Comparison of ENCODE assay signal across 28 mouse cellular contexts in the genomic region with DNA sequence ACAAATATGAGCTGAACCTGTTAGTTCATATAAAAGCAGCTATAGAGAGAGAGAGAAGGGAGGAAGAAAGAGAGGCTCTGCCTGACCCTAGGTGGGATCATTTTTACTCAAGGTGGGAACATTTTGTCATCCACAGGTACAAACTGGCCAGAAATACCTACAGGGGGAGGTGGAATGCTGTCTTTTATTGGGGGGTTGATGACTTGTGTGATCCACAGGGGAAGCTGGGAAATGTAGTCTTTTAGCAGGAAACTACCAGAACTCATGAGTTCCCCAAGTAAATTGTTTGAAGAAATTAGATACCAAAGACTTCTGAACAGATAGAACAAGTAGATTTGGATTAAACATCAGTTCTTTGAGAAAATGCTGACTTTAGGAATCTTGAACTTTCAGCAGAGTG. TPM values are rescaled to one million over a fixed set of nuclear protein-coding genes. Genes with fewer than 3 reads are reported as not detected.
DNase-seq lines count a peak whose midpoint lies in the region; TF ChIP-seq lines count a peak whose summit lies in the region.
"Had no signal": no experiment of that assay in that cellular context is flagged by ENCODE, and none has a peak within 500 bp of the region (broad histone marks: within the 10 kb centered on the region; RNA-seq: fewer than 3 reads in every experiment).

No protein-coding gene starts in this region.

- TF ChIP-seq POLR2A in MEL (IDR thresholded peaks at IDR 0.05; ENCODE audit: control insufficient read depth in 1 of 2, insufficient read depth in 1 of 2, low read depth in 1 of 2, low read length in 2 of 2, poor library complexity in 1 of 2), result no peak

- no peaks in the 10 kb centered on the region for H3K79me2 ChIP-seq in MEL (ENCODE audit: control insufficient read depth, insufficient read depth, low read length, poor library complexity)

- H3K4me3 ChIP-seq in ES-E14 (ENCODE audit: insufficient read depth in 1 of 2, low read depth in 1 of 2, low read length in 2 of 2, poor library complexity in 1 of 2, severe bottlenecking in 1 of 2), result no peak overlapping the region
- H3K4me3 ChIP-seq in MEL (ENCODE audit: control insufficient read depth in 1 of 2, insufficient read depth in 1 of 2, low read depth in 2 of 2, low read length in 2 of 2), result no peak overlapping the region
- no peak overlapping the region for H3K4me3 ChIP-seq in heart, embryonic 10.5 days
- H3K4me3 ChIP-seq in embryonic facial prominence, embryonic 10.5 days, result no peak overlapping the region
- H3K4me3 ChIP-seq in gastrocnemius, adult 2 months, result no peak overlapping the region

- intact Hi-C loops in gastrocnemius, adult 2 months (cut with DNase I), result no loop called here

- no peak for DNase-seq in ES-E14 (ENCODE audit: low read depth, low spot score)
- DNase-seq in MEL (ENCODE audit: low read depth, low spot score), result no peak
- DNase-seq in R1 (ENCODE audit: low read depth, low spot score), result peak; percentile 14
- no peak for DNase-seq in heart, embryonic 10.5 days (ENCODE audit: low spot score)
- no peak for DNase-seq in embryonic facial prominence, embryonic 10.5 days (ENCODE audit: low spot score)
- DNase-seq in gastrocnemius, adult 2 months, result no peak
- DNase-seq: adrenal gland, adult 2 months; adrenal gland, adult 8-10 months; adrenal gland, postnatal 10 days; adrenal gland, postnatal 14 days; adrenal gland, postnatal 25 days; adrenal gland, postnatal 36 days; B cell, adult 2 months; cerebellum, adult 11 months; cerebellum, adult 11-12 months; cerebellum, adult 18-20 months; cerebellum, adult 2 months; cerebellum, adult 8-10 months; cerebellum, adult 9-10 months had no signal

- H3K36me3 ChIP-seq in ES-E14 (ENCODE audit: control insufficient read depth, insufficient read depth, low read length, poor library complexity, severe bottlenecking) (no peaks in the 10 kb centered on the region), MEL (ENCODE audit: control insufficient read depth in 1 of 2, insufficient read depth in 2 of 2, low read length in 2 of 2) (peaks cover 0 to 5% of the 10 kb centered on the region in 2 experiments; a peak in 2 of 4 replicates)
- H3K36me3 ChIP-seq in heart, embryonic 10.5 days, result no peaks in the 10 kb centered on the region
- H3K36me3 ChIP-seq in embryonic facial prominence, embryonic 10.5 days (replicated peaks), result no peaks in the 10 kb centered on the region
- H3K36me3 ChIP-seq: G1E had no signal

- H3K4me1 ChIP-seq in ES-E14 (ENCODE audit: control insufficient read depth in 2 of 2, insufficient read depth in 2 of 2, low read length in 2 of 2, poor library complexity in 1 of 2), result no peaks in the 10 kb centered on the region; a peak in 1 of 4 replicates
- H3K4me1 ChIP-seq in MEL (ENCODE audit: control insufficient read depth in 1 of 2, insufficient read depth in 2 of 2, low read length in 2 of 2), result peaks cover 2 to 14% of the 10 kb centered on the region in 2 experiments; a peak in 1 of 4 replicates
- no peaks in the 10 kb centered on the region for H3K4me1 ChIP-seq in heart, embryonic 10.5 days
- H3K4me1 ChIP-seq in embryonic facial prominence, embryonic 10.5 days, result no peaks in the 10 kb centered on the region

- H3K27me3 ChIP-seq in MEL (ENCODE audit: control insufficient read depth in 1 of 2, insufficient read depth in 2 of 2, low read length in 2 of 2), result peaks cover 0 to 4% of the 10 kb centered on the region in 2 experiments; a peak in 2 of 4 replicates
- H3K27me3 ChIP-seq in heart, embryonic 10.5 days (ENCODE audit: insufficient read depth, poor library complexity, severe bottlenecking), result no peaks in the 10 kb centered on the region
- no peaks in the 10 kb centered on the region for H3K27me3 ChIP-seq in embryonic facial prominence, embryonic 10.5 days (replicated peaks; ENCODE audit: low read depth, poor library complexity, severe bottlenecking)
- H3K27me3 ChIP-seq: Patski had no signal

- TF ChIP-seq RAD21 in MEL (IDR thresholded peaks at IDR 0.05; ENCODE audit: low read depth, low read length), result no peak

- H3K27ac ChIP-seq in ES-E14 (ENCODE audit: insufficient read depth, low read depth, low read length, poor library complexity, severe bottlenecking) (no peak overlapping the region), MEL (ENCODE audit: control insufficient read depth, low read depth, low read length) (no peak overlapping the region)
- no peak overlapping the region for H3K27ac ChIP-seq in heart, embryonic 10.5 days
- H3K27ac ChIP-seq in embryonic facial prominence, embryonic 10.5 days (replicated peaks), result no peak overlapping the region
- no peak overlapping the region for H3K27ac ChIP-seq in gastrocnemius, adult 2 months

- TF ChIP-seq CTCF in MEL (IDR thresholded peaks at IDR 0.05 in 2 of 3, conservative IDR thresholded peaks at IDR 0.05 in 1 of 3; ENCODE audit: control insufficient read depth in 1 of 3, insufficient read depth in 1 of 3, low read depth in 2 of 3, low read length in 3 of 3, poor library complexity in 1 of 3, severe bottlenecking in 1 of 3), result no peak
- TF ChIP-seq CTCF in gastrocnemius, adult 2 months (IDR thresholded peaks at IDR 0.05), result no peak

- H3K9ac ChIP-seq in ES-E14 (ENCODE audit: insufficient read depth, low read depth, low read length, poor library complexity, severe bottlenecking) (no peak overlapping the region), MEL (ENCODE audit: control insufficient read depth, low read depth, low read length, poor library complexity, severe bottlenecking) (no peak overlapping the region)

- TF ChIP-seq EP300 in MEL (IDR thresholded peaks at IDR 0.05; ENCODE audit: low read depth in 1 of 2, low read length in 2 of 2), result no peak

- in situ Hi-C loops in ES-E14 (cut with MboI; ENCODE audit: low sequenced_read_pairs in 2 of 2, unreplicated experiment in 2 of 2), result no loop called here

- no peaks in the 10 kb centered on the region for H3K9me3 ChIP-seq in ES-E14 (ENCODE audit: control insufficient read depth, insufficient read depth, low read depth, low read length)
- H3K9me3 ChIP-seq in MEL (replicated peaks; ENCODE audit: insufficient read depth, low read length), result no peaks in the 10 kb centered on the region
- no peaks in the 10 kb centered on the region for H3K9me3 ChIP-seq in heart, embryonic 10.5 days
- no peaks in the 10 kb centered on the region for H3K9me3 ChIP-seq in embryonic facial prominence, embryonic 10.5 days
- H3K9me3 ChIP-seq: G1E had no signal

TF ChIP-seq in ES-E14, 5 proteins besides CTCF, POLR2A, EP300 and RAD21:
- TF ChIP-seq HCFC1 (IDR thresholded peaks at IDR 0.05; ENCODE audit: borderline replicate concordance, insufficient read depth, low read length) (peak; percentile 80; the same call in 1 of the 2 replicates), ZNF384 (IDR thresholded peaks at IDR 0.05; ENCODE audit: low read depth, low read length) (no peak)

TF ChIP-seq in MEL, 35 proteins besides CTCF, POLR2A, EP300 and RAD21:
- TF ChIP-seq HCFC1 (IDR thresholded peaks at IDR 0.05; ENCODE audit: low read depth, low read length) (peak; percentile 63; the same call in 1 of the 2 replicates), ELF1 (IDR thresholded peaks at IDR 0.05; ENCODE audit: low read depth, low read length) (no peak)

RNA-seq across cellular contexts. Expression of a gene that starts 7.1 kb away (rescaled TPM):
- total RNA-seq in ES-E14 (2012; rRNA removed), result not detected in 2 replicates
- not detected in 2 replicates for total RNA-seq in MEL (2012; rRNA removed)
- polyA plus RNA-seq in MEL (2012; ENCODE audit: insufficient read depth in 1 of 2, insufficient read length in 2 of 2, low read depth in 1 of 2, low replicate concordance in 2 of 2, missing spikeins in 1 of 2), result not detected
- polyA plus RNA-seq in heart, embryonic 10.5 days (2016; fragmentation: Nextera tagmentation; extraction: Ambion mirVana), result not detected in 2 replicates
- polyA plus RNA-seq in embryonic facial prominence, embryonic 10.5 days (2016; fragmentation: Nextera tagmentation; extraction: Ambion mirVana), result not detected in 2 replicates
- not detected for total RNA-seq in gastrocnemius, adult 2 months (2021)
- total RNA-seq: adrenal gland, adult 18-20 months; adrenal gland, adult 2 months; adrenal gland, adult 8-10 months; adrenal gland, postnatal 10 days; adrenal gland, postnatal 14 days; adrenal gland, postnatal 25 days; adrenal gland, postnatal 36 days; adrenal gland, postnatal 4 days; CH12.LX had no signal
- polyA plus RNA-seq: activated CD4-positive, CD25-positive, alpha-beta regulatory T cell, adult 4 months; adrenal gland, adult 2 months; C2C12; CD4-positive, CD25-positive, alpha-beta regulatory T cell, adult 4 months; cerebellum, adult 2 months; G1E had no signal

RNA-seq across cellular contexts. Expression of a gene that starts 13.8 kb away (rescaled TPM):
- total RNA-seq in ES-E14 (2012; rRNA removed), result not detected in 2 replicates
- not detected in 2 replicates for total RNA-seq in MEL (2012; rRNA removed)
- polyA plus RNA-seq in MEL (2012; ENCODE audit: insufficient read depth in 1 of 2, insufficient read length in 2 of 2, low read depth in 1 of 2, low replicate concordance in 2 of 2, missing spikeins in 1 of 2), result not detected
- polyA plus RNA-seq in heart, embryonic 10.5 days (2016; fragmentation: Nextera tagmentation; extraction: Ambion mirVana), result not detected in 2 replicates
- not detected in 2 replicates for polyA plus RNA-seq in embryonic facial prominence, embryonic 10.5 days (2016; fragmentation: Nextera tagmentation; extraction: Ambion mirVana)
- total RNA-seq in gastrocnemius, adult 2 months (2021), result under 1 TPM in 1 of 2 experiments, not detected in 1; 0.22 TPM
- total RNA-seq: adrenal gland, adult 18-20 months; adrenal gland, adult 2 months; adrenal gland, adult 8-10 months; adrenal gland, postnatal 10 days; adrenal gland, postnatal 14 days; adrenal gland, postnatal 25 days; adrenal gland, postnatal 36 days; adrenal gland, postnatal 4 days; CH12.LX; G1E had no signal
- polyA plus RNA-seq: activated CD4-positive, CD25-positive, alpha-beta regulatory T cell, adult 4 months; adrenal gland, adult 2 months; brain, embryonic 14.5 days; C2C12; CD4-positive, CD25-positive, alpha-beta regulatory T cell, adult 4 months; cerebellum, adult 2 months; G1E had no signal

RNA-seq across cellular contexts. Expression of a gene that starts 24.5 kb away (rescaled TPM):
- not detected in 2 replicates for total RNA-seq in ES-E14 (2012; rRNA removed)
- not detected in 2 replicates for total RNA-seq in MEL (2012; rRNA removed)
- not detected for polyA plus RNA-seq in MEL (2012; ENCODE audit: insufficient read depth in 1 of 2, insufficient read length in 2 of 2, low read depth in 1 of 2, low replicate concordance in 2 of 2, missing spikeins in 1 of 2)
- not detected in 2 replicates for polyA plus RNA-seq in heart, embryonic 10.5 days (2016; fragmentation: Nextera tagmentation; extraction: Ambion mirVana)
- not detected in 2 replicates for polyA plus RNA-seq in embryonic facial prominence, embryonic 10.5 days (2016; fragmentation: Nextera tagmentation; extraction: Ambion mirVana)
- not detected for total RNA-seq in gastrocnemius, adult 2 months (2021)
- total RNA-seq: adrenal gland, adult 18-20 months; adrenal gland, adult 2 months; adrenal gland, adult 8-10 months; adrenal gland, postnatal 10 days; adrenal gland, postnatal 14 days; adrenal gland, postnatal 25 days; adrenal gland, postnatal 36 days; adrenal gland, postnatal 4 days; CH12.LX had no signal
- polyA plus RNA-seq: activated CD4-positive, CD25-positive, alpha-beta regulatory T cell, adult 4 months; adrenal gland, adult 2 months; brain, embryonic 14.5 days; C2C12; CD4-positive, CD25-positive, alpha-beta regulatory T cell, adult 4 months; cerebellum, adult 2 months; G1E; Patski had no signal

RNA-seq across cellular contexts. Expression of a gene that starts 28.2 kb away (rescaled TPM):
- total RNA-seq in ES-E14 (2012; rRNA removed) (not detected in 2 replicates), MEL (2012; rRNA removed) (not detected in 2 replicates)
- not detected for polyA plus RNA-seq in MEL (2012; ENCODE audit: insufficient read depth in 1 of 2, insufficient read length in 2 of 2, low read depth in 1 of 2, low replicate concordance in 2 of 2, missing spikeins in 1 of 2)
- not detected in 2 replicates for polyA plus RNA-seq in heart, embryonic 10.5 days (2016; fragmentation: Nextera tagmentation; extraction: Ambion mirVana)
- polyA plus RNA-seq in embryonic facial prominence, embryonic 10.5 days (2016; fragmentation: Nextera tagmentation; extraction: Ambion mirVana), result not detected in 2 replicates
- not detected for total RNA-seq in gastrocnemius, adult 2 months (2021)
- total RNA-seq: adrenal gland, adult 18-20 months; adrenal gland, adult 2 months; adrenal gland, adult 8-10 months; adrenal gland, postnatal 10 days; adrenal gland, postnatal 14 days; adrenal gland, postnatal 25 days; adrenal gland, postnatal 36 days; adrenal gland, postnatal 4 days; CH12.LX had no signal
- polyA plus RNA-seq: activated CD4-positive, CD25-positive, alpha-beta regulatory T cell, adult 4 months; adrenal gland, adult 2 months; brain, embryonic 14.5 days; C2C12; CD4-positive, CD25-positive, alpha-beta regulatory T cell, adult 4 months; cerebellum, adult 2 months; G1E; Patski had no signal

RNA-seq across cellular contexts. Expression of a gene that starts 31.7 kb away (rescaled TPM):
- total RNA-seq in ES-E14 (2012; rRNA removed) (not detected in 2 replicates), MEL (2012; rRNA removed) (not detected in 2 replicates)
- not detected for polyA plus RNA-seq in MEL (2012; ENCODE audit: insufficient read depth in 1 of 2, insufficient read length in 2 of 2, low read depth in 1 of 2, low replicate concordance in 2 of 2, missing spikeins in 1 of 2)
- polyA plus RNA-seq in heart, embryonic 10.5 days (2016; fragmentation: Nextera tagmentation; extraction: Ambion mirVana), result not detected in 2 replicates
- not detected in 2 replicates for polyA plus RNA-seq in embryonic facial prominence, embryonic 10.5 days (2016; fragmentation: Nextera tagmentation; extraction: Ambion mirVana)
- total RNA-seq in gastrocnemius, adult 2 months (2021), result not detected
- total RNA-seq: adrenal gland, adult 18-20 months; adrenal gland, adult 2 months; adrenal gland, adult 8-10 months; adrenal gland, postnatal 10 days; adrenal gland, postnatal 14 days; adrenal gland, postnatal 25 days; adrenal gland, postnatal 36 days; adrenal gland, postnatal 4 days; CH12.LX had no signal
- polyA plus RNA-seq: activated CD4-positive, CD25-positive, alpha-beta regulatory T cell, adult 4 months; adrenal gland, adult 2 months; brain, embryonic 14.5 days; C2C12; cerebellum, adult 2 months; G1E; Patski had no signal
